Mouse (Mus musculus): ENCODE data around the gene Gm21981.
A peak's percentile ranks its signal among the peaks of the same experiment; 100 is the strongest.

The Gm21981 gene

DNA sequence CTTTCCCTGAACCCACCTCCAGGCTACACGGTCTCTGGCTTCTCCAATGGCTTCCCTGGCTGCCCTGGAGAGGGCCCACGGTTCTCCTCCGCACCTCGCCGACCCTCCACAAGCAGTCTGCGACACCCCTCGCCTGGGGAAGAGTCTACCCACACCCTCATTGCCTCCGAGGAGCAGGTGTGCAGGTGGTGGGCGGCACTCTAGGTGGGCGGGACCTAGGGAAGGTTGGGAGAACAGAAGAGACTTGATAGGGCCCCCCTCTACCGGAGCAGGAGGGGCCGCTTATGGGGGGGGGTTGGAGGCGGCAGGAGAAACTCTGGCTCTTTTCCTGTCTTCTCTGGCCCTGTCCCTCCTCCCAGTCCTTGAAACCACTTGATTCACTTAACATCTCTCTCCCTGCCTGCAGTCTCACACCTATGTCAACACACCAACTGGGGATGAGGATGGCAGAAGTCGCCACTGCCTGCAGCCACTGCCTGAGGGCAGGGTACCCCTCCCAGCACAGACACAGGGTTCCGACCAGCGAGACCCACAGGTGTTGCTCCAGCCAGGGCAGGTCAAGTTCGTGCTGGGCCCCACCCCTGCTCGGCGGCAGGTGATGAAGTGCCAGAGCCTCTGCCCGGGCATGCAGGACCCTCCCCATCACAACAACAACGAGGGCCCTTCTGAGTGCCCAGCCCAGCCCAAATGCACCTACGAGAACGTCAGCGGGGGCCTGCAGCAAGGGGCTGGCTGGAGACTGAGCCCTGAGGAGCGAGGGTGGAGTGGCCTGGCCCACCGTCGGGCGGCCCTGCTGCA is 8.5 kb upstream of the Gm21981 start:
- DNase-seq (ENCODE audit: low spot score in 2 of 2) = no peak

DNA sequence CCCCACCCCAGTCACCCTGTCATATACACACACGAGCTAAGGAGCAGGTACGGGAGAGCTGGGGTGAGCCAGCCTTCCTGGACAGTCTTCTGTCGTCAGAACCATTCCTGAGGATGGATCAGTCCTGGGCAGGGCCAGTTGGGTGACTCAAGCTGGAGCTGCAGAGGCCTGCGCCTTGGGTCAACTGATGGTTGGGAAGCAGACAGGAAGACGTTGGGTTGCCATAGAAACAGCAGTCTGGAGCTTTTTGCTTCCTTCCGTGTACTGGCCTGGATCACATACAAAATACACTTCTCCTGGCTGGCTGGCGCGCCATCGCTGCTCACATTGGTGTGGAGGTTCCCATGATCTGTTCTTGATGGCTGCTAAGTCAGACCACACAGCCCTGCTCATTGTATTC is 7.5 kb upstream of the Gm21981 start:
- no peak for DNase-seq (ENCODE audit: low spot score in 2 of 2)

DNA sequence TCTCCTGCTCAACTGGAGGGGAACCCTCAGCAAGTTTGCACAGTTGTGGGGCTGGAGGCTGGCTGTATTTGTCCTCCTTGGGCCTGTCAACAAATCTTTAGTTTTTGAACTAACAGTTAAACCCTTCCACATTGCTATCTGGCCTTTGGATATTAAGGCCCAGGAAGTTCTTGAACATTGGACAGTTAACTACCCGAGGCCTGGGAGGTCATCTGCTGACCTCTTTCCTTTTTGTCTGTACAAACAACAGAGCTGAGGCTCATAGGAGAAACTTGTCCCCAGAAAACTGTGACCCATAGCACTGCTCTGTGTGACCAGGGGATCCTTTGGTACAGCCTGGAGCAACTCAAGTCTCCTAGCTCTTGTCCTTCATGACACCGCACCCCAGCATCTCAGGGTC is 4.8 kb upstream of the Gm21981 start:
- no peak for DNase-seq (ENCODE audit: low spot score in 2 of 2)

DNA sequence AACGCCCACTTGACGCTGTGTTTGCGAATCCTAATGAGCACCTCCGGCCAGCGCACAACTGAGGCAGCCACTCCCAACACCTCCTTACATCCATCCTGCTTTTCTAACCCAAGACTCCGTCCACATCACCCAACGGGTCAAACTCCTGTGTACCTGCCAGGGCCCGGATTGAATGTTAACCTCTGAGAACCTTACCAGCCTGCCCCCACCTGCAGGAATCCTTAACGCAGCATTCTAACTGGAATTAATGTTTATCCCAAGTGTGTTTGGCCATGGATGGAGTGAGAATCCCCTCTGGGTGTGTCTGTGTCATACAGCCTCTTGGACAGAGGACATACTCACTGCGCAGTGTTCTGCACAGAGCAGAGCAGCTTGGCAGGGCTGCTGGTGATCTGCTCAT is 3.9 kb upstream of the Gm21981 start:
- DNase-seq (ENCODE audit: low spot score in 2 of 2) = no peak

DNA sequence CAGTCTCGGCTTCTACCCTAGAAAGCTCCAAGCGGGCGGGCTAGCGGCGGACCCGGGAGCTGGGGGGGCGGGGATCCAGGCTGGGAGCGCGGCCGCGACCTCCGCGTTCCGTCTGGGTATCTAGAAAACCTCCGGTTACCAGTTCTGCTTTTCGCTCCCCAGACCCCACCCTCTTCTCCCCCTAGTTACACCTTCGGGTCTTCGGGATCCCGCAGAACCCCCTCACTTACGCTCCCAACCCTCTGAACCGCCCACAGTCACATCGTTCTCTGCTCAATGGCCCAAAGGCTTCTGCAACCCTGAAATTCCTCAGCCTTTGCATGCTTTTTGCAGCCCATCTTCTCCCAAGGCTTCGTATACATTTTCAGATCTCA is 1.1 kb upstream of the Gm21981 start:
- no peak for DNase-seq (ENCODE audit: low spot score in 2 of 2)

DNA sequence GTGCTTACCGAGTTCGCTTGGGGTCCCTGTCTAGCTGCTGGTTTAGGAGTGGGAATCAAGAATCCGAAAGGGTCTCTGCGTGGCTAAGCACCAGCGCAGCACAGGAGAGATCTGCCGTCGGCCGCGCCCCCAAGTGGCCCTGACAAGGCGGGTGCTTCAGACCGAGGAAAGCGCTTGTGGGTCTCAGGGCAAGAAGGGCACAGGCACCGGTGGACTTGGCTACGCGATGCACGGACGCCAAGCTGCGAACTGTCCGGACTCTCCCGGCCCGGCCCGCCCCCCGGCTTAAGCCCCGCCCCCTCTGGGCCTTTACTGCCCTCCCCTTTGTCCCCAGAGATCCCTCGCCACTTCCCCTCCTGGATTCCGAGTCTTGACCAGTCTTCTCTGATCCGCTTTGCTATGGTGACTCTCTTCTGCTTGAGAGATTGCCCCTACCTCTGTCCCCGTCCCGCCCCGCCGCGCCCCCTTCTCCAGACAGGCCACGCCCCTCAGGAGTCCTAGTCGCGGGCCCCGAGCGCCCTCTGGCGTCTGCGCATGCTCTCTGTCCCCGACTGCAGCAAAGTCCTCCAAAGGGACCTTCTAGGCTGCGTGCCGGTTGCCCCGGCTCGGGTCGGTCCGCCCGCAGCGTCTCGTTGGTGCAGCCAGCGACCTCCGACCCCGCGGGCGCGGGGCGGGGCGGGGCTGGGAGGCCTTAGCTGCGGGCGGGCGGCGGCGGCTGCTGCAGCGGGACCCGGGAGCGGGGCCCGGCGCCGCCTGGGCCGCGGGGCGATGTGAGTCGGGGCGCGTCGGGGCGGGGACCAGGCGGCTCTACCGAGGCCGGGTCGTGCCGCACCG is 465 bp upstream of the Gm21981 start, which contains the start of gene Prickle4:
Gene Prickle4, minus strand, starts transcription at position 234 of the 834 bp plus-strand sequence.
- peak; percentile 93 to 98 for DNase-seq (ENCODE audit: low spot score in 2 of 2)

DNA sequence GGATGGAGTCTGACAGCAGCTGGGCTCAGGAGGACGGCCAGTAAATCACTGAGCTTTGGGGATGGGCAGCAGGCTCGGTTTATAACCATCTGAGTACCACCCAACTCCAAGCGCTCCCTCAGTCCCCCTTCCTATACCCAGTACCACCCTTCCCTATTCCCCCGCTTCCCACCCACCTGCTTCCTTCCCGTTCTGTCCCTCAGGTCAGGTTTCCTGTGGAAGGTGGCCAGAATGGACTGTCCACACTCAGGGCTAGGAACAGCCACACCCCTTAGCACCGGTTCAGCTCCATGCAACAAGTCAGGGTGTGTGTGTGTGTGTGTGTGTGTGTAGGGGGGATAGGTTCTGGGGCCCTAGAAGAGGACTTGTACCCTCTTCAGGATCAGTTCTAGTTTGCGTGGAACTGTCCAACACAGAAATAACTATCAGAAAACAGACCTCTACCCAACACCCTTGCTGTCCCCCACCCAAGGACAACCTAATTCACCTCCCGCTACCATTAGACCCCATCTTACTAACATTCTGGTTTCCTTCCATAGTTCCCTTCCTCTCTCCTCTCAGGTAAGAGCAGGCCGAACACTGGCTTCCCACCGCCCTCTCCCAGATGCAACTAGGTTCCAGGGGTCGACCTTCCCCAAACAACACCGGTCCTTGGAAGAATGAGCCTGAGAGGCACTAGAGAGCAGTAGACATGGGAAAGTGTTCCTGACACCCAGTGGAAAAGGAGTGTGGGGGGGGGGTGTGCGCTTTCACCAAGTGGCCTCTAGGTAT is 399 bp downstream of the Gm21981 start:
- no peak for DNase-seq (ENCODE audit: low spot score in 2 of 2)

DNA sequence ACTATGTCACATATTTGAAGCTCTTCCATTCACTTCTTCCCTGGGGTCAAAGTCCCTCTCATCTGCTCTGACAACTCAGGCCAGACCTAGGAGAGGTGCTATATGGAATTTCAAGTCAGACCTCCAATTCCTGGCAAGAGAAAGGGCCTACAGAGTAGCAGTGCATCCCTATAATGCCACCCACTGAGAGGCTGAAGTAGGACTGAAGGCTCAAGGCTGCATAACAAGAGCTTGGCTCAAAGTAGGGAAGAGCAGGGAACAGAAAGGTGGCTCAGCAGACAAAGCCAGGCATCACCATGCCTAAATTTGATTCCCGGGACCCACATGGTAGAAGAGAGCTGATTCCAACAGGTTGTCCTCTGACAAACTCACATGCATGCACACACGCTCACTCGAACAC is 2.6 kb downstream of the Gm21981 start:
- DNase-seq (ENCODE audit: low spot score in 2 of 2) = no peak

DNA sequence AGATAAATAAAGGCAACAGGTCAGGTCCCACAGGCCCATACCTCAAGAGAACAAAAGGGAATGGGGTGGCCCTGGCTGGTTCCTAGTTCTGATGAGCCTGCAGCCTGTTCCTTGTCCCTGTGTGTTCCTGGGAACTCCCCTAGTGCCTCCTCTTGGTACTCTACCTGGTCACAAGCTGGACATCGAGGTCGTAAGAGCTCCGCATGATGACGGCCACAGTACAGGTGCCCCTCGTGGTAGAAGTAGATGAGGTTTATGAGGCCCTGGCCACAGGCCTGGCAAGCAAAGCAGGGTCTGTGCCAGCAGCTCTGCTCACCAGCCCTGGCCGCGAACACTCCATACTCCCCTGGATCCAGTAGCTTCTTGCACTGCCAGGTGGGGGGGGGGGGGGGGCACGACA is 4.4 kb downstream of the Gm21981 start:
- no peak for DNase-seq (ENCODE audit: low spot score in 2 of 2)

DNA sequence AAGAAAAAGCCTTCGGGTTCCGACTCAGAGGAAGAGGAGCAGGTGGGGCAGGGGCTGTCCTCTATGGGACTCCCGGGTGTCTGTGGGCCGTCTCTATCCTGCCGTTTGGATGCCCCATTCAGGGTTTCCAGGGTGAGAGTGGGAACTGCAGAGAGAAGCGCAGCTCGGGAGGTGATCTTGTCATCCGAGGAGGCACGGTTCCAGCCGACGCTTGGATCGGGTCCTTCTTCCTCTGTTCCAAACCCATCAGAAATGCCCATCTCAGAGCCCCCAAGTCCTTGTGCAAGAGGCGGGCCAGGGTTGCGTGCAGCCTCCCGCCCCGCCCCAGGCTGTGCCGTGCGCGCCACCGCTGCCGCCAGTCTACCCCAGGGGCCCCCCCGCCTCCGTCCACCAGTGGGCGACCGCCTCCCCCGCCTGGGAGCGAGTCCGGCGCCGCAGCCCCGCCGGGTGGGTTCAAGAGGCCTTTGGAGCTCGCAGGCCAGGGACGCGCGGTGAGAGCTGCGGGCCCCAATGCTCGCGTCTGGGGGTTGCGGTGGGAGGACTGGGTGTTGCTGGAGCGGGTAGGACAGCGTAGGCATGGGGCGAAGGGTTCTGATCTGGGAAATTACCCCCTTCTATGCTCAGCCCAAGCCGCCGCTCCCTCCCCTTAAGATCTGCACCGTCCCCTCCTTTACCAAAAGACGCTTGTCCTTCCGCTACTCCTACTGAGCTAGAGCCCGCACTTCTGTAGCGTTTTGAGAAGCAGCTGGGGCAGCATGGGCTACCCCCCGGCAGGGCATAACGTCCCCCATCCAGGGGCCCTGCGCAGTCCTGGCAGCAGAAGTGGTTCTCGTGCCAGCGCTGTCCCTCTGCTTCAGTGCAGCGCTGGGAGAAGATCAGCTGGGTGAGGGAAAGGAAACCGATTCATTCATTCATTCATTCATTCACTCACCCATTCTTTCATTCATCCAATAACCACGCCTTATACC is 5.4 kb downstream of the Gm21981 start, which contains the start of gene Frs3:
Gene Frs3, plus strand, starts transcription at position 423 of the 968 bp plus-strand sequence.
- peak in 1 of 2 experiments; percentile 55 for DNase-seq (ENCODE audit: low spot score in 2 of 2)

DNA sequence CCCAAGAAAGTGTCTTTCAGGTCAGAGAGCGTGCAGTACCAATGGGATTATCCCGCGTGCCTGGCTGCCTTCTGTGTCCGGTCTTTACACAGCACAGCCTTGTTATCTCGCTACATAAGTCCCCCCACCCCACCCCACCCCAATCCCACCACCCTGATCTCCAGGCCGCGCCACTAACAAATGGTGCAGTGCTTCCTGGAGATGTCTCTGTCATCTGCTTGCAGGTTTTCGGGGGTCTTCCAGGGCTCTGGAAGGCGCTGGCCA is 6.0 kb downstream of the Gm21981 start, which contains the start of gene Tomm6:
Gene Tomm6, minus strand, starts transcription at position 43 of the 264 bp plus-strand sequence.
- DNase-seq (ENCODE audit: low spot score in 2 of 2) = no peak

DNA sequence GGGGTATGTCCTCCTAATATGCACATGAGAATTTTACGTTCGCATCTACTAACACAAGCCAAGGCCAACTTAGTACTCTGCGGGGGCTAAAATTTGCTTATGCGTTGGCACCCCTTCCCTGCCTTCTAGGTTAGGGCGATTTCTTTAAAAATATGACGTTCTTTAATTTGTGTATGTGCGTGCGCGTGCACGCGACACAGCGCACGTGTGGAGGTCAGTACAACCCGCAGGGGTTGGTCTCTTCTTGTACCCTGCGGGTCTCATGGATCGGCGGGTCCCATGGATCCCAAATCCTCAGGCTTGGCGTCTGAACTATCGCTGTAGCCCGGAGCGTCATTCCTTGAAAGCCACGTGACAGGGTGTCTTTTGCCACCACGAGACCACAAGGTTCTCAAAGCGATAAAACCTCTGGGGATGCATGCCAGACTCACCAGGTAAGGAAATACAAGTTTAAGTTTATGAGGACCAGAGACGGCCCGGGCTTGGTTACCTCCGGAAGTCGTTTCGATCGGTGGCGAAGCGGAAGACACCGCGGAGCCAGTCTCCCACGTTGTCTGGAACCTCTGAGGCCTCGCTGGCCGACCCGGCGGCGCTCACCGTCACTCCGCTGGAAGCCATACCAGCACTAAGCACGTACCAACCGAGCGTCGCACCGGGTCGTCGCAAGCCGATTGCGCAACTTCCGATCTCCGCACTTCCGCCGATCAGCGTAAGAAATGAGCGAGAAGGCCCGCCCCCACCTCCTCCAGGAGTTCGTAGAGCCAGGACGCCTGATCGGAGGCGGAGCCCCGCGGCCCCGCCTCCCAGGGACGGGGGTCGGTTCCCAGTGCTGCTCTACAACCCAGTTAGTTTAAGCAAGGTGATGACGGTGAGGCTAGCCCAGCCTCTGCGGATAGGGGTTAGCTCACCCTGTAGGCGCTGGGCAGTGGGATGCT is 6.6 kb downstream of the Gm21981 start:
- peak; percentile 87 to 94 for DNase-seq (ENCODE audit: low spot score in 2 of 2)

DNA sequence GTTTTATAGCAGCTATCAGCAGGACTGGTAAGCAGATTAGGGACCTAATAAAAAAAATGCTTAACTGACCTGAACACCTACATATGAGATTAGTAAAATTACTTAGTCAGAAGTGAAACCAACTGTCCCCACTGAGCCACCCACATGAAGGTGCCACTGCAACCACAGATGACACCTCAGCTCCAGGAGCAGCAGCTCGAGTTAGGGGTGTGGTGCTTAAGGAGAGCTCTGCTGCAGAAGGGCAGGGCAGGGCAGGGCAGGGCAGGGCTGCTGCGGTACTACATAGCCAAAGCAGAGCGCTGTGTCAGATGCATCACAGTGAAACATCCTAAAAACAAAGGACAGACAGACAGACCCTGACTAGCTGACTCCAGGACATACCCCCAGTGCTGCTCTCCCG is 11.4 kb downstream of the Gm21981 start:
- DNase-seq (ENCODE audit: low spot score in 2 of 2) = no peak

DNA sequence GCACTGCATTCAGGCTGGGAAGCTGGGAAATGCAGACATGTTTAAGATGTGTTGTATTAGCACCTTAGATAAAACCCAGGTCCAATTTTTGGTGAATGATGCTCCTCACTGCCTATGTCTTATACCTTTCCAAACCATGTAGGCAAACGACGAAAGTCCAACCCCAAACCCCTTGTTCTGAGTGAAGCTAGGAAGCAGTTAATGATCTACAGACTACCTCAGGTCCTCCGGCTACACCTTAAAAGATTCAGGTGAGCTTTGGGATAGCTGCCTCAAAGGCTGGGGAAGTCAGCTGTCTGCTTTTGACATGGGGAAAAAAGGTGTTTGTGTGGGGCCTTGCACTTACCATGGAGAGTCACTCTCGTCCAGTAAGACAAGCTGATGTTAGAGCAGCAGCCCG is 15.6 kb downstream of the Gm21981 start:
- no peak for DNase-seq (ENCODE audit: low spot score in 2 of 2)

DNA sequence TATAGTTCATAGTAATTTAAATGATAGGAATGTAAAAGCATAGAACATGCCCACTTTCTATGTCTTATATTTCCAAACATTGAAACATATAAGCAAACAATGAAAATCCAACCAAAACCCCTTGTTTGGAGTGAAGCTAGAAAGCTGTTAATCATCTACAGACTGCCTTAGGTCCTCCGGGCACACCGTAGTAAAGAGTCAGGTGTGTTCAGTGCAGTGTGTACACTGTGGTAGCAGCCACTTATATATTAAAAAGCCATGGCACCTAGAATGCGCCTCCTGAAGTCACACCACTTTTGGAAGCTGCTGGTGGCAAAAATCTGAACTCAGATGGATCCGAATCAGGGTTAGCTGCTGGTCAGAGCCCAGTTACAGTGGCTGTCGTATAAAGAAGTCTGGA is 16.0 kb downstream of the Gm21981 start:
- no peak for DNase-seq (ENCODE audit: low spot score in 2 of 2)

DNA sequence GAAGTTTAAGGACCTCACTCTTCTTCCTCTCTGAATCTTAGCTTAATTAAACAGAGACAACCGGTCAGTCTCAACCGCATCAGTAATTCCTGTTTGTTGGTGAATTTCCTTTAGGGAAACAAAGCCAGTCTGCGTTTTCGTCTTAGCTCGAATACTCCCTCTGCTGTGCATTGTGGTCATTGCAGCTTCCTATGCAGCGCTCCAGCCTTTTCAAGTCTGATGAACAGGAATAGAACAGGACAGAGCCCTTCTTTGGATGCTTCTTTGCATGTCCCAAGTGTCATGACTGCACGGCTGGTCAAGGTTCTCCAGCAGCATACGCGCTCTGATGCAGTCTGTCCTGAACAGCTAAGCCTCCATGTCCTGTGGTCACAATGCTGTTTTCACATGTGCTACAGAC is 17.7 kb downstream of the Gm21981 start:
- peak; percentile 50 to 69 for DNase-seq (ENCODE audit: low spot score in 2 of 2)

DNA sequence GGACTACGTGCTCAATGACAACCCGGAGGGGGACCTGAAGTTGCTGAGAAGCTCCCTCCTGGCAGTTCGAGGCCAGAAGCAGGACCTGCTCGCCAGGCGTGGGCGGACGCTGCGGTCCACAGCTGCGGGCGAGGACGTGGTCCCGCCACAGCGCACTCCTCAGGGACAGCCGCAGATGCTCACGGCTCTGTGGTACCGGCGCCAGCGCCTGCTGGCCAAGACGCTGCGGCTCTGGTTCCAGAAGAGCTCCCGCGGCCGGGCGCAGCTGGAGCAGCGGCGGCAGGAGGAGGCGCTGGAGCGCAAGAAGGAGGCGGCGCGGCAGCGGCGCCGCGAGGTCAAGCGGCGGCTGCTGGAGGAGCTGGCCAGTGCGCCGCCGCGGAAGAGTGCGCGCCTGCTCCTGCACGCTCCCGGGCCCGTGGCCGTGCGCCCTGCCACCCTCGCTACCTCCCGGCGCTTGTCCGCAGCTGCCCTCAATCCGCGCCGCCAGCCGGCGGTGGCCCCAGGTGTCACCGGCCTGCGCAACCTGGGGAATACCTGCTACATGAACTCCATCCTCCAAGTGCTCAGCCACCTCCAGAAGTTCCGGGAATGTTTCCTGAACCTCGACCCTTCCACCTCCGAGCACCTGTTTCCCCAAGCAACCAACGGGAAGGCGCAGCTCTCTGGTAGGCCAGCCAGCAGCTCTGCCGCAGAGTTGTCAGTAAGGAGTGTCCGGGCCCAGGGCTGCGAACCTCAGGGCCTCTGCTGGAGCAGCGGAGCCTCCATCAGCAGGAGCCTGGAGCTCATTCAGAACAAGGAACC is 21.7 kb downstream of the Gm21981 start:
- DNase-seq (ENCODE audit: low spot score in 2 of 2) = peak; percentile 46 to 66

DNA sequence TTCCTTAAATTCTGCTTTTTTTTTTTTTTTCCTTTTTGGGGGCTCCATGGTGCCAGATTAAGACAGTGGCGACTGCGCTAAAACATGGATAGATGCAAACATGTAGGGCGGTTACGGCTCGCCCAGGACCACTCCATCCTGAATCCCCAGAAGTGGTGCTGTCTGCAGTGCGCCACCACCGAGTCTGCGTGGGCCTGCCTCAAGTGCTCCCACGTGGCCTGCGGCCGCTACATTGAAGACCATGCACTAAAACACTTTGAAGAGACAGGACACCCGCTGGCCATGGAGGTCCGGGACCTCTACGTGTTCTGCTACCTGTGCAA is 22.3 kb downstream of the Gm21981 start:
- DNase-seq (ENCODE audit: low spot score in 2 of 2) = no peak

DNA sequence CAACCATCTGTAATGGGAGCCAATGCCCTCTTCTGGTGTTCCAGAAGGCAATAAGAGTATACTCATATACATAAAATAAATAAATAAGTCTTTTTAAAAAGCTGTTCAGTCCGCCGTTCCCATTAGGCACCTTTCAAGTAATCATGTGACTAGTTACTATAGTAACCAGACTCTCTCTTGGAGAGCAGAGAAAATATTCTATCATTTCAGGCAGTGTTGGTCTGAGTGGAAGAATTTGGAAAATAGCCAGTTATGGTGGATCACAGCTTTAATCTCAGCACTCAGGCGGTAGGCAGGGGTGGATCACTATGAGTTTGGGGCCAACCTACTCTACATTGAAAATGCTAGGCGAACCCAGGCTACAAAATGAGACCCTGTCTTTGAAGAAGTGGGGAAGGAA is 25.1 kb downstream of the Gm21981 start:
- DNase-seq (ENCODE audit: low spot score in 2 of 2) = no peak

Measured in urinary bladder, postnatal 36 days (tissue).